Mouse (Mus musculus) heart, adult 8-10 months (tissue): ENCODE data around the gene Disp3. TPM values are rescaled to one million over a fixed set of nuclear protein-coding genes. Genes with fewer than 3 reads are reported as not detected.

Experiments
- DNase-seq: peaks from one replicate; pipeline ENCODE4 v3.0.0; 2022; ENCODE audit warnings: low spot score
- total RNA-seq, 4 experiments: library from RNA; stranded (reverse); gene quantifications; 2 replicates each; pipeline ENCODE4 v1.2.4; 2022

Gene Disp3
- total RNA-seq, 4 experiments from 2014 or later, result 0.06 TPM; not detected in 3

DNA sequence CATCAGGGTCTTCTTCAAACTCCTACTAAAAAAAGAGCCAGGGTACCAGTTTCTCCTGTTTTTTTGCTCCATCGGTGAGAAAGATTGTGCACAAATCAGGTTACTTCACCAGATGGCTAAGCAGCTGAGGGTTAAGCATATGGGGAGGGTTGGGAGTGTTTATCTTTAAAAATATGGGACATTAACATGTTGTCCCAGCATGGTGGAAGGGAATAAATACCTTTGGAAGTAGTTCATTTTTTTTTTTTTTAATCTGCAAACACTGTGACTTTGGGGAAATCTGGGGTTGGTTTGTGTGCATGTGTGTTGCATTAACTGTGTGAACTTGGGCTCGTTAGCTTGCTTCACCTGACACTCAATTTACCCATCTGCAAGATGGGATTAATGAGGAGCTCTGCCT is 3.3 kb upstream of the Disp3 start:
- no peak for DNase-seq

GRCm38 (mm10) chr4:148288055-148288549 is 337 bp upstream of the Disp3 start:
- peak; percentile 63 for DNase-seq

DNA sequence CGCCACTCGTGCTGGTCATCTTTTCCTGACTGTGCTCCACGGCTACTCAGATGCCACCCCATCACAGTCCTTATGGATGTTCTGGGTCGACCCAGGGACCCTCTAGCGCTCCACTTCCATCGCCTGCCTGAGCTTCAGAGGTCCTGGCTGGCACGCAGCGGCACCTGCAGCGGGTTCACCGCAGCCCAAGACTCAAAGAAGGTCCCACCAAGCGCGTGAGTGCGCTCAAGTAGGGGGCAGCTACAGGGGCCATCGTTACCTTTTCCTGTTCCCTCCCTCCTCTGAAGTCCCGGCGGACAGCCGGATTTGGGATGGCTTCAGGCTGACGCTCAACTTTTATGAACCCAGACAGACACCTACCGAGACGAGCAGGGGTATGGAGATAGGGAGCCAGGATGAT is 724 bp downstream of the Disp3 start:
- DNase-seq, result no peak

DNA sequence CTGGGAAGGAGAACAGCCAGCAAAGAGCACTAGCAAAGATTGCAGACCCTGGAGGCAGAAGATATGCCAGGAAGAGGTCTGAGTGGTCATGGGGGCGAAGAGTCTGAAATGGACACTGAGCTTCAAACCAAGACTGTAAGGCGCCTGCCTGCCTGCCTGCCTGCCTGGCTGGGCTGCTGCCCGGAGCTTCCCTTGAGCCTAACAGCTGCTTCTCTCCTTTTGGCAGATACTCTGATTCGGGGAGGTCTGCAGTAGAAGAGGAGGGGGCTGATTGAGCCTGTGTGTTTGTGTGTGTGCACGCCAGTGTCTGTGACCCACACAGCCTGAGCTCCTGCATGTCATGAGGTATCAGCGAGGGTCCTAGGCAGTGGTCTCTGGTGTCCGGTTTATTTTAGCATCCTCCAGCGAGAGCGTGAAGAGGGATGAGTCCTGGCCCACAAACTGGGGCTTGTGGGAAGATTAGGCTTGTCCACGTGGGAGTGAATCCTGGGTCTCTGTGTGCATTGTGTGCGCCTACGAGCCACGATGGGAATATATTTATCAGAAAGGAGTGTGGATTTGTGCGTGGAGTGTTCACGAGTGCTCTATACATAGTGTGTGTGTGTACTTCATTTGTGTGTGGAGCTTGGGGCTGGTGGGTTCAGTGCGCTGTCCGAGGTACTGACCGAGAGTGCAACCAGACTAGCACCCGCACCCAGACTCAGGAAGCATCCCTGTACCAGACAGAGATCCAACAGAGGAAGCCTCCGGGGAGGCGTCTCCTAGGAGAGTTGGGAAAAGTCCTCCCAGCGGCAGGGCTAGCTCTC is 1.3 kb downstream of the Disp3 start:
- no peak for DNase-seq

DNA sequence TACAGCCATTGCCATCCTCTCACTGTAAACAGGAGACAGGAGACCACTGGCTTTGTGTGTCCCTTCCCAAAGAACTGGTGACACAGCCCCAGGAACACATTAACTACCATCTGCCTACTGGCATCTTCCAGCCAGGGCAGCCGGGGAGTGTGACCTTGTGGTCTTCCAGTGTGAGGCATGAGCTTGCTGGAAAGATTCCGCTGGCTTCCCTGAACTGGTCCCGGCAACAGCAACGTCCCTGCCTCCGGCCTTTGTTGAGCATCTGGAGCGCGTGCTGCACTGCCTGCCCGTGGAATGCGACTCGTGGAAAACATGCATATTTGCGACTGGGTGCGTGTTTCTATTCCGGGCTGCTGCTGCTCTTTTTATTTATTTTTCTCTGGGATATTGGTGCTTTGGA is 3.5 kb downstream of the Disp3 start:
- no peak for DNase-seq

GRCm38 (mm10) chr4:148276816-148277491 is 10.8 kb downstream of the Disp3 start:
- no peak for DNase-seq

DNA sequence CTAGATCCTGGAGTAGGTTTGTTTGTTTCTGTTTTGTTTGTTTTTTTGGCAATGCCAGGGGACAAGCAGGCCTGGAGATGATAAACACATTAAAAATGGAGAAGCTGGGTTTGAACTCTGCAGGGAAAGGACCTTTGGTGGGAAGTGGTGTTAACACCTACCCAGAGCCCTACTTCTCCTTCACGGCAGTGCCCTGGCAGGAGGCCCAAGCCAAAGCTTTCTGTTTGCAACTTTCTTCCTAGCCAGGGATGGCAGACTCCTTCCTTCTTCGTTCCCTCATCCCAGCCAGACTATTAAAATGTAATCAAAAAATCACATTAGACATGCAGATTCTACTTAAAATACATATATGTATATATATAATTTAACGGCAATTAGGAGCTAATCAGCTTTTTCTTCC is 13.1 kb downstream of the Disp3 start:
- DNase-seq, result no peak

DNA sequence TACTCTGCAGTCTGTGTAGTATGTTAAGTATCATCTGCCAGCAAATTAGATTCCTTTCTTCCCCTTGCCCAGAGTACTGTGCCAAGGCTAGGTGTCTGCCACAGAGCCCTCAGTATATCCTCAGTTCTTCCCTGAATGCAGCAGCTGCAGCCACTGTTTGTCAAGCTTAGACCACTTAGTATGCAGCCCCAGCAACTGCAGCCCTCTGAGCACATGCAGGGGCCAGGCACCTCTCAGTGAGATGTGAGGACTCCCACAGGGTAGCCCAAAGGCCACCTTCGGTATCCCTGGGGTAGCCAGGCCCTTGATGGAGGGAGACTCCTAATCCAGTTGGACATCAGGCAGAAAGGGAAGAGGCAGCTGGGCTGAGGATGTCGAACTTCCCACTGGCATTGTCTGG is 14.5 kb downstream of the Disp3 start:
- no peak for DNase-seq

DNA sequence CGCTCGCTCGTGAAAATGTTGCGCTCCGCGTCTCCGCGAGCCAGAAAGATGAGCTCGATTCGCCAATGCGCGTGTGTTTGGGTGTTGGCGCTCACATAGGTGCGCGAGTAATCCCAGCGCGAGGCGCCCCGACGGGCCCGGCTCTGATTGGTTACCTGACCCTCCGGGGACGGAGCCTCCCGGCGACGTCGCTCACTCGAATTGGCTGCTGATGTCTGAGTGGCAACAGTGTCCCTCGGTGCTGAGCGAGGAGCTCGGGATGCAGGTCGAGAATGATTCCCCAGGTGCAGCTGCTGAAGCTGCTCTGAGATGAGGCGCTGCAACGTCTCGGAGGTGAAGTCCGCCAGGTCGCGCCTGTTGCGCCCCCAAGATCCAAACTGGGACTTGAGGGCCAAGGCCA is 16.1 kb downstream of the Disp3 start:
- DNase-seq, result no peak

- no peak for DNase-seq
Observed at GRCm38 (mm10) chr4:148266973-148267507, 20.7 kb downstream of the Disp3 start.

- no peak for DNase-seq
Observed at GRCm38 (mm10) chr4:148259941-148260340, 27.8 kb downstream of the Disp3 start.

DNA sequence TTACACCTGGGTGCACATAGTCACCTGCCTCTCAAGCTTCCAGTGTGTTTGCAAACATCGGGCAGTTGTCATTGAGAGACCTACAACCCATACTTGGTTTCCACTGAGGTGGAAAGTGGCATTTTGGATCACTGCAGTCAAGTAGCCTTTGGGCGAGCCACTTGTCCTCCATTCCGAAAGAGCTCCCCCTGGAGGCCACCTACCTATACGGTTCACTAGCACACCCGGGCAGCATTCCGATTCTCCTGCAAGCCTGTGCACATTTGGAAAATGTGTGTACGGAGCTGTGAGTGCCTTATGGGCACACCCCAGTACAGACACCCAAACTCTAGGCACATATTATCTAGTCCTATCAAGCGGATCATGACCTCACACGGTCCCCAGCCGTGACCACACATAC is 38.4 kb downstream of the Disp3 start:
- no peak for DNase-seq

DNA sequence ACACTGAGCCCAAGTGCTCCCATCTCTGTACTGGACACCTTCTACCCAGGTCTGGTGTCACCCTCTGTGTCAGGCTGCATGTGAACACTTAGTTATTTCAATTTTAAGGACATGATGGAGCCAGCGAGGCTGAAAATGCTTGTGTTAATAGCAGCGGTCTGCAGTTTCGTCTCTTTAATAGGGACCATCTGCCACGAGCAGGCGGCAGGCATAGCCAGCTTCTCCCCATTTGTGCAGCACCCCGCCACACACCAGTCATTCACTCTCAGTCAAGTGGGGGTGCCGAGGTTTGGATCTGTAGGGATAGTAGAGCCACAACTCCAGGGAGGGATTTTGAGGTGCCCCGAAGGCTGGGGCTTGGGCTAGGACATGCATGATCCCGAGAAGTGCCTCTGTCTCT is 47.4 kb downstream of the Disp3 start:
- no peak for DNase-seq

GRCm38 (mm10) chr4:148239474-148240130 is 48.2 kb downstream of the Disp3 start:
- DNase-seq, result no peak

- no peak for DNase-seq
Observed at GRCm38 (mm10) chr4:148238919-148239318, 48.8 kb downstream of the Disp3 start.

DNA sequence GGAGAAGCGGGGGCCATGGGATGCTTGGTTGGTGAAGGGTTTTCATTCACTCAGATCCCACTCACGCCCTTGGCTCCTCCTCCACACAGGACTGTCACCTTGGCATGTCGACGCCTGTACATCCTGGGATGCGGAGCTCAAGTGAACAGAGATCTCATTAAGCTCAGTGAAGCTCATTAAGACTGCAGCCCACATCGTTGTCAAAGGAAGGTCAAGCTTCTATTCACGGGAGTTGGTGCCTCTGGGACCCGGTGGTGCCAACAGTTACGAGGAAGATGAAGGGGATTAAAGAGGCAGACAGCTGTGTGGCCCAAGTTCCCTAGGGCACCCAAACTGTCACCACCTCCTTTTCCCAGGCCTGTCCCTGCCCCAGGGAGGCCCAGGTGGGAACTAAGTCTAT is 49.5 kb downstream of the Disp3 start:
- DNase-seq, result no peak

DNA sequence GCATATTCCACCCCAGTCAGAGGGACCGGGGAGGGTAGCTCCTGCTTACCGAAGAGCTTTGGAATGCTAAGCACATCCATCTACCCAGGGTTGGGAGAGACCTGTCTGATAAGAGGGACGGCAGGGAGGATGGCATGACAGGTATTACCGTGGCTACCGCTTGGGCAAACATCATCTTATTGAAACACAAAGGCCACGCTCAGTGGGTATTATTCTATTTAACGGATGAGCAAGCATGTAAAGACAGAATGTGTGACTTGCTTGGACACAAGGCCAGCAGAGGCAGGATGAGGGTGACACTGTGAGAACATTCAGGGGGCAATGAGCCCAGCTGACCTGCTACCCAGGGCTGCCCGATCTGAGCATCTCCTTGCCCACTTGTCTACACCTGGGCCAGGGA is 51.1 kb downstream of the Disp3 start:
- no peak for DNase-seq

GRCm38 (mm10) chr4:148233061-148233460 is 54.7 kb downstream of the Disp3 start:
- no peak for DNase-seq

- DNase-seq, result no peak
Observed at GRCm38 (mm10) chr4:148232615-148233014, 55.1 kb downstream of the Disp3 start.

DNA sequence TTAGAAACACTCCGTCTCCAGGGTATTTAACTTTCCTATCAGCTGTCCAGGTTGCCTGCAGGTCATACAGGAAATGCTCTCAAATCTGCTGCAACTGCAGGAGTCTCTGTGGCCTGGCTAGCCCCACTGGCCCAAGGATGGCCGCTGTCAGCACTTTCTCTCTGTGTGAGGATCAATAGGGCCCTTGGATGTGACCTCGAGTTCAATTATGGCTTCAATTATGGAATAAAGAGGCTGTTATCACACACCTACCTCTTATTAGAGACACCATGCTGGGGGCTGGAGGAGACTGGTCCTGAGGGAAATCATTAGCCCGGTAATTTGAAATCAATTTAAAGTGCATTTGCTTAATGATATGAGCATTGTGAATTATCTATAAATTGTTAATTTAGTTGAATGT is 55.6 kb downstream of the Disp3 start:
- no peak for DNase-seq

GRCm38 (mm10) chr4:148229646-148230045 is 58.1 kb downstream of the Disp3 start:
- peak; percentile 11 for DNase-seq

DNA sequence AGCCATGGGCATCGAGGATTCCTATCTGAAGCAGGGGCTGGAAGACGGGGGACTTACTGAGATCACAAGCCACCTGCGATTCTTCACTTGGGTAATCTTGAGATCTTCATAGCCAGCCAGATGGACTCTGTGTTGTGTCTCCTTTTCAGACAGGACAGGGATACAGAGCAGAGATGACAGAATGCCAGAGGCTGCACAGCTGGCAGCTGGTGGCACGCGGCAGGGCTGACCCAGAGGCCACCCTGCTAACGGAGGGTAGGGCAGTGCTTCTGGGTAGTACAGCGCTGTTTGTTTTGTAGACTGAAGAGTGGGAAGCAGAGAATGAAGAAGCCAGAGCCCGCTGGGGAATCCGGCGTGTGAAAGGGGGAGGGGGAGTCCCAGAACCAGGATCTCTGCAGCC is 64.8 kb downstream of the Disp3 start:
- no peak for DNase-seq
